9 mouse cellular contexts compared by ENCODE assay signal in genomic region chr11:88891921-88892561, GRCm38 (mm10). TPM values are rescaled to one million over a fixed set of nuclear protein-coding genes. Genes with fewer than 3 reads are reported as not detected.
DNase-seq lines count a peak whose midpoint lies in the region; TF ChIP-seq lines count a peak whose summit lies in the region.
"Not testable (repeated sequence)": the region's sequence is repeated elsewhere in the genome, so short reads cannot be mapped to it uniquely, and the experiment has no call there.
"Had no signal": no experiment of that assay in that cellular context is flagged by ENCODE, and none has a peak within 500 bp of the region (broad histone marks: within the 10 kb centered on the region; RNA-seq: fewer than 3 reads in every experiment).

No protein-coding gene starts in this region.

- TF ChIP-seq CTCF in layer of hippocampus, adult 2 months (conservative IDR thresholded peaks at IDR 0.05), result not testable (repeated sequence)

- peak; percentile 42 to 46 for DNase-seq in B cell, adult 2 months
- DNase-seq in cerebellum, adult 18-20 months, result peak; percentile 57 to 66
- DNase-seq in gastrocnemius, adult 18-20 months (ENCODE audit: low spot score), result peak; percentile 56
- DNase-seq in heart, postnatal 14 days, result peak; percentile 34 to 56
- DNase-seq in layer of hippocampus, adult 2 months (ENCODE audit: low spot score in 2 of 2), result peak; percentile 46 to 61
- DNase-seq in left cerebral cortex, postnatal 25 days (ENCODE audit: low spot score in 2 of 2), result peak; percentile 59 to 61
- peak; percentile 74 to 86 for DNase-seq in right cerebral cortex, postnatal 10 days (ENCODE audit: low spot score in 2 of 2)
- peak; percentile 61 to 62 for DNase-seq in thymus, postnatal 10 days (ENCODE audit: low spot score in 2 of 2)

- intact Hi-C loops in heart, postnatal 14 days (cut with DNase I); left cerebral cortex, postnatal 25 days (cut with DNase I): not testable (repeated sequence)

- H3K27ac ChIP-seq in layer of hippocampus, adult 2 months, result not testable (repeated sequence)

- not testable (repeated sequence) for H3K4me3 ChIP-seq in layer of hippocampus, adult 2 months

RNA-seq across cellular contexts. Expression of gene Akap1, which starts 27.7 kb away (rescaled TPM):
- 10 to 100 TPM; 54.5 to 82.7 TPM for total RNA-seq in gastrocnemius, adult 18-20 months (2021)
- 100 to 1,000 TPM; 114 TPM for total RNA-seq in heart, postnatal 14 days (2021)
- total RNA-seq in layer of hippocampus, adult 2 months (2021), result 10 to 100 TPM; 38.9 to 40.3 TPM
- 10 to 100 TPM; 34.2 to 41.7 TPM for total RNA-seq in left cerebral cortex, postnatal 25 days (2021)
- total RNA-seq: neutrophil, adult 5-6 weeks had no signal
